8 mouse cellular contexts compared by ENCODE assay signal in genomic region chr1:118311622-118312326, GRCm38 (mm10). TPM values are rescaled to one million over a fixed set of nuclear protein-coding genes. Genes with fewer than 3 reads are reported as not detected.
DNase-seq lines count a peak whose midpoint lies in the region; ATAC-seq and TF ChIP-seq lines count a peak whose summit lies in the region.

Tsn (minus strand) TSS chr1:118311739.

- WGBS in kidney, postnatal 0 days, result 51% methylated on average over 12 of the region's 12 CpGs
- 50% methylated on average over 12 of the region's 12 CpGs for WGBS in intestine, embryonic 15.5 days
- WGBS in stomach, embryonic 15.5 days, result 44% methylated on average over 12 of the region's 12 CpGs

- no peak for TF ChIP-seq CTCF in kidney, postnatal 0 days (IDR thresholded peaks at IDR 0.05; ENCODE audit: low read depth)

- ATAC-seq in kidney, postnatal 0 days (replicated peaks; ENCODE audit: low FRiP score, low read depth), result no peak
- peak; percentile 39 for ATAC-seq in intestine, embryonic 15.5 days
- ATAC-seq in stomach, embryonic 15.5 days (ENCODE audit: insufficient read depth, low FRiP score, low read depth), result no peak

- intact Hi-C loops in gastrocnemius, postnatal 14 days (cut with DNase I; ENCODE audit: low total_unique reads), result no loop called here

- peaks cover 6% of the 10 kb centered on the region for H3K4me1 ChIP-seq in kidney, postnatal 0 days (replicated peaks; ENCODE audit: insufficient read depth, low read length)
- H3K4me1 ChIP-seq in intestine, embryonic 15.5 days (replicated peaks), result 0 out of 2 replicates have a peak, but pooled peaks cover 3% of the 10 kb centered on the region
- H3K4me1 ChIP-seq in stomach, embryonic 15.5 days, result peaks cover 4% of the 10 kb centered on the region; the same call in 1 of the 2 replicates

- H3K27ac ChIP-seq in kidney, postnatal 0 days, result peak within 1 kb of the TSS; percentile 95
- H3K27ac ChIP-seq in intestine, embryonic 15.5 days, result peak within 1 kb of the TSS; percentile 95
- peak within 1 kb of the TSS; percentile 89 for H3K27ac ChIP-seq in stomach, embryonic 15.5 days

- peak within 1 kb of the TSS; percentile 80 for H3K9ac ChIP-seq in kidney, postnatal 0 days (ENCODE audit: low read depth, low read length)
- peak within 1 kb of the TSS; percentile 69 for H3K9ac ChIP-seq in intestine, embryonic 15.5 days
- peak within 1 kb of the TSS; percentile 59 for H3K9ac ChIP-seq in stomach, embryonic 15.5 days

- H3K36me3 ChIP-seq in kidney, postnatal 0 days (ENCODE audit: insufficient read depth, low read length), result 0 out of 2 replicates have a peak, but pooled peaks cover 6% of the 10 kb centered on the region
- H3K36me3 ChIP-seq in intestine, embryonic 15.5 days, result no peaks in the 10 kb centered on the region
- H3K36me3 ChIP-seq in stomach, embryonic 15.5 days, result peaks cover 6% of the 10 kb centered on the region

- no peaks in the 10 kb centered on the region for H3K27me3 ChIP-seq in kidney, postnatal 0 days (ENCODE audit: insufficient read depth, low read length)
- no peaks in the 10 kb centered on the region for H3K27me3 ChIP-seq in intestine, embryonic 15.5 days (replicated peaks)
- no peaks in the 10 kb centered on the region for H3K27me3 ChIP-seq in stomach, embryonic 15.5 days (replicated peaks)

- H3K4me3 ChIP-seq in kidney, postnatal 0 days (replicated peaks; ENCODE audit: low read depth, low read length), result peak within 1 kb of the TSS; percentile 82
- peak within 1 kb of the TSS; percentile 62 for H3K4me3 ChIP-seq in intestine, embryonic 15.5 days (replicated peaks)
- H3K4me3 ChIP-seq in stomach, embryonic 15.5 days (replicated peaks), result peak within 1 kb of the TSS; percentile 66

- DNase-seq in kidney, postnatal 0 days (ENCODE audit: low spot score), result no peak
- DNase-seq in kidney, adult 11 months, result no peak
- no peak for DNase-seq in adrenal gland, postnatal 25 days
- DNase-seq in gastrocnemius, postnatal 14 days, result no peak
- peak; percentile 10 for DNase-seq in lung, postnatal 10 days
- no peak for DNase-seq in kidney, postnatal 36 days

- H3K4me2 ChIP-seq in kidney, postnatal 0 days (ENCODE audit: low read length), result peak within 1 kb of the TSS; percentile 73
- H3K4me2 ChIP-seq in intestine, embryonic 15.5 days (replicated peaks), result peak within 1 kb of the TSS; percentile 65
- peak within 1 kb of the TSS; percentile 67 for H3K4me2 ChIP-seq in stomach, embryonic 15.5 days

- no peaks in the 10 kb centered on the region for H3K9me3 ChIP-seq in kidney, postnatal 0 days (replicated peaks; ENCODE audit: low read length)
- H3K9me3 ChIP-seq in intestine, embryonic 15.5 days, result no peaks in the 10 kb centered on the region
- H3K9me3 ChIP-seq in stomach, embryonic 15.5 days, result no peaks in the 10 kb centered on the region

RNA-seq across cellular contexts. Expression of gene Tsn, which starts in this region (rescaled TPM):
- 273 and 290 TPM in 2 replicates for polyA plus RNA-seq in kidney, postnatal 0 days (2015; fragmentation: Nextera tagmentation; extraction: Ambion mirVana)
- 87.3 and 137 TPM in 2 replicates for total RNA-seq in adrenal gland, postnatal 25 days (2021)
- total RNA-seq in gastrocnemius, postnatal 14 days (2021), result 10 to 100 TPM; 63.1 to 64.5 TPM
- 261 and 297 TPM in 2 replicates for polyA plus RNA-seq in intestine, embryonic 15.5 days (2015; fragmentation: Nextera tagmentation; extraction: Ambion mirVana)
- 247 and 267 TPM in 2 replicates for polyA plus RNA-seq in stomach, embryonic 15.5 days (2015; fragmentation: Nextera tagmentation; extraction: Ambion mirVana)
